Mouse (Mus musculus) brain, embryonic 18.5 days (tissue): ENCODE measurements around the gene Ybx3.

Experiments used
- DNase-seq: peaks from one replicate; pipeline ENCODE4 v3.0.0-alpha.2; 2012; ENCODE audit warnings: low read depth, low spot score

Gene Ybx3

DNA sequence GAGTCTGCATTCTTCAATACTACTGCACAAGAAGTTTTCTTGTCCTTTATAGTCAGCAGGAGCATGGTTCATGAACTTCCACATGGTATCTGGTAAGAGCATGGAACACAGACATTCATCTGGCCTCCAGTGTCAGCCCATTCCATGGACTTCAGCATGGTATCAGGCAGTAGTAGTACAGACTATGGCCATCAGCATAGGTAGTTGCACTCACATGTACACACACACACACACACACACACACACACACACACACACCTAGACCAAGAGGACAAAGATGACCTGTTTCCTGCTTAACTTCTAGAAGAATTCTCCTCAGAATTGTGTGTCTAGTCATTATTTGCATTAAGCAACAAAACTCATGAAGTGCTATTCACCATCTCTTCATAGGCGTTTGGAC is 49.5 kb downstream of the Ybx3 start:
- no peak for DNase-seq

DNA sequence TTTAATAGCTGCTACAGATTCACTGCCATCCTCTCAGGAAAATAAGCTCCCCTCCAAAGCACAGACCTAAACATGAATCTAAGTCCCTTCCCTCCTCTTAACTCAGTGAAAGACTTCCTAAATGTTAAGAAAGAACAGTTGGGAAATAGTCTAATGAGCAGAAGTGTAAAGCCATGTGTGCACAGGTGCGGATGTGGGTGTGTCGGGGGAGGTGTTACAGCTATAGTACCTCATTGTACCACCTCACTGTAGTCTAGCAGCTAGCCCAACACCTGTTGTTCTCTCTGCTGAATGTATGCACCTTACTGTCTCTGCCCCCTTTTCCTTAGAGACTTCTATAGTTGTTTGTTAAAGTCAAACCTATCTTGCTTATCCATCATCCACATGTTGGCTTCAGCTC is 61.2 kb downstream of the Ybx3 start:
- DNase-seq = no peak

DNA sequence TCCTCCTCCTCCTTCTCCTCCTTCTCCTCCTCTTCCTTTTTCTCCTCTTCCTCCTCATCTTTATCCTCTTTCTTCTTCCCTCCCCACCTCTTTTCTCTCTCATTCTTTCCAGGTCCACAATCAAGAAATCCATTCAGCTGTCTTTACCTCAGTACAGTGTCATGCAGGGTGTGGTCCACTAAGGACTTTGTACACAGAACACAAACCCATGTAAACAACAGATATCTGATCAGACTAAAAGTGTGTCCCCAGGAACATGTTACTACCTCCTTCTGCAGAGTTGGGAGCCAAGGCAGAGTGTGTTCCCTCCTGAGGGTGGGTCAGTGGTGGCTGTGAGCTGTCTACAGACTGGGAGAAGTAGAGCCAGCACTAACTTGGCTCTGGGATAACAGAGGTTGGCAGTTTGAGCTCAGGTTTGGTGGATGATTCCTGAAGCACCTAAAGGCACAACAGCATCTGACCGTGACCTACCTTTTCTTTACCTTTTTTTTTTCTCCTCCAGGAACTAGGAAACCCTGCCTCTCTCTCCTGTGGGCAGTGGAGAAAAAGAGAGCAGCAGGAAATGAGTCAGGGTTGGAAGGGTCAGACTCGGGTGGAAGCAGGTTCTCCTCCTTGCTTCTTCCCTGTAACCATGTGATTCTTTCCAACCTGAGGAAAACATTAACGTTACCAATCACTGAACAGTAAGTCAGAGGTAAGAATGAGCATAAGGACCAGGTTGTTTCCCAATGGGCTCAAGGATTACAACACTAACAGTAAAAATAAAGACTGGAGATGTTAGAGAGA is 66.2 kb downstream of the Ybx3 start:
- no peak for DNase-seq

DNA sequence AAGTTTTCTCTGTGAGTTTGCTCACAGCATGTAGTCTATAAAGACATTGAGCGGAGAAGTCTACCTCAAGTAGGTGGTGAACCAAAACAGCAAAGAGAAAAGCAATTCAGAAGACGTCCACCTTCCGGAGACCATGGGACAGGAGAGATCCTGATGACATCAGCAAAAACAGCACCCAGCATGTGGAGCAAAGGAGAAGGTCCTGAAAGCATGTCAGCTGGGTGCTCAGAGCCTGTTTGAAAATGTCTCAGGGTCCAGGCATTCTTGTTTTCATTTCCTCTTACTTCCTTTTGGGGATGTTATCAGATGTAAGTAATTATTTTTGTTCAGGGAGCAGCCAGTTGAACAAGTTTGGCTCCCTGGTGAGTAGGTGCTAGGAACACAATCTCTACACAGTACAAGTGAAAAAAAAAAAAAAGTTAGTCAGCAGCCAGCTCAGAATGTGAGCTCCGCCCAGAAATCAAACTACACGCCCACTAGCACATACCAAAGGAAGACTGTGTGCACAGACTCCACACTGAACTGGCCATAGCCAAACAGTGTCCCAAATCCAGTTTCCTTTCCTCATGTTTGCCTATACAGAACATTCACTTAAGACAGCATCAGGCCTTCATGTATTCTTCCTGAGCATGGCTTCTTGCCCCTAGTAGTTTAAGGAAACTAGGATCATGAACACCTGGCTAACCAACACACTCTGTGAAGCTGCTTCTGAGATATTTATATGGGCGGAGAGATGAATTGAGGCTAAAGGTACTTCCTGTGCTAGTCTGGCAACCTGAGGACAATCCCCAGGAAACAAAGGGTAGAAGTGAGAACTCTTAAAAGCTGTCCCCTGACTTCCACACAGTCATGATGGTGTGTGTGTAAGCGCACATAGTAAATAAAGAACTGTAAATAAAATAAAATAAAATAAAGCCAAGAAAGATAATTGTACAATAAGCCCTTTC is 71.8 kb downstream of the Ybx3 start:
- no peak for DNase-seq
